Mouse (Mus musculus): ENCODE measurements around the gene Unc13d.

Unc13d gene

GRCm38 (mm10) chr11:116049610-116050009 is 28.2 kb downstream of the Unc13d start:
- DNase-seq (ENCODE audit: low spot score) = no peak

- no peak for DNase-seq (ENCODE audit: low spot score)
Measured at GRCm38 (mm10) chr11:116045173-116045572, 32.6 kb downstream of the Unc13d start.

GRCm38 (mm10) chr11:116043286-116043685 is 34.5 kb downstream of the Unc13d start:
- DNase-seq (ENCODE audit: low spot score) = no peak

GRCm38 (mm10) chr11:116042372-116043138 is 35.2 kb downstream of the Unc13d start:
- DNase-seq (ENCODE audit: low spot score) = no peak

GRCm38 (mm10) chr11:116041833-116042232 is 35.9 kb downstream of the Unc13d start:
- no peak for DNase-seq (ENCODE audit: low spot score)

- DNase-seq (ENCODE audit: low spot score) = no peak
Measured at GRCm38 (mm10) chr11:116040593-116040992, 37.2 kb downstream of the Unc13d start.

DNA sequence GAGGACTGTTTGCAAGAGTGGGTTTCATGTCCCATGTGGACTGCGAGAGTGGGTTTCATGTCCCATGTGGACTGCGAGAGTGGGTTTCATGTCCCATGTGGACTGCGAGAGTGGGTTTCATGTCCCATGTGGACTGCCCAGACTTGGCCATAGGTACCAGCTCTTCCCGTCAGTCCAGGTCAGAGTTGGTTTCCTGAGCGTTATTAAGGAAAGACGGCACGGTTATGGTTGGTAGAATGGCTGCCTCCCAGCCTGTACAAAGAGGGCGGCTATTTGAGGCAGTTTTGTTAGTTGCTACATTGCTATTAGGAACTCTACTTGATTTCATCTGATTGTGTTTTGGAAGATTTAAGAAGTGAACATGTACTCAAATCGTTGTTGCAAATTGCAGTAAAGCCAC is 39.9 kb downstream of the Unc13d start:
- no peak for DNase-seq (ENCODE audit: low spot score)

DNA sequence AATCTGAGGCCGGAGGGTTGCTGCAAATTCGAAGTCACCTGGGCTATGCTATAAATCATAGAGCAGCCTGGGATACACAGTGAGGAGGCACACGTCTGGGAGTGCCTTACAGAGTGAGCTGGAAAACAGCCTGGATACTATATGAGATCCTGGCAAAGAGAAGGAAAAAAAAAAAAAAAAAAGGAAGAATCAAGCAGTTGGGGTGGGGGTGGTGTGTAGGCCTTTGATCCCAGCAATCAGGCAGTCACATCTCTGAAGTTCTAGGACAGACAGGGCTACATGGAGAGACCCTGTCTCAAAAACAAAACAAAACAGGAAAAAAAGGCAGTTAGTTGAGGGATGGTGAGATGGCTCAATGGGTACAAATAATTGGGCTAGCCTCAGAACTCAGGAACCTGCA is 41.1 kb downstream of the Unc13d start:
- DNase-seq (ENCODE audit: low spot score) = no peak

- DNase-seq (ENCODE audit: low spot score) = no peak
Measured at GRCm38 (mm10) chr11:116034584-116034983, 43.2 kb downstream of the Unc13d start.

GRCm38 (mm10) chr11:116030898-116031845 is 46.6 kb downstream of the Unc13d start:
- DNase-seq (ENCODE audit: low spot score) = no peak

DNA sequence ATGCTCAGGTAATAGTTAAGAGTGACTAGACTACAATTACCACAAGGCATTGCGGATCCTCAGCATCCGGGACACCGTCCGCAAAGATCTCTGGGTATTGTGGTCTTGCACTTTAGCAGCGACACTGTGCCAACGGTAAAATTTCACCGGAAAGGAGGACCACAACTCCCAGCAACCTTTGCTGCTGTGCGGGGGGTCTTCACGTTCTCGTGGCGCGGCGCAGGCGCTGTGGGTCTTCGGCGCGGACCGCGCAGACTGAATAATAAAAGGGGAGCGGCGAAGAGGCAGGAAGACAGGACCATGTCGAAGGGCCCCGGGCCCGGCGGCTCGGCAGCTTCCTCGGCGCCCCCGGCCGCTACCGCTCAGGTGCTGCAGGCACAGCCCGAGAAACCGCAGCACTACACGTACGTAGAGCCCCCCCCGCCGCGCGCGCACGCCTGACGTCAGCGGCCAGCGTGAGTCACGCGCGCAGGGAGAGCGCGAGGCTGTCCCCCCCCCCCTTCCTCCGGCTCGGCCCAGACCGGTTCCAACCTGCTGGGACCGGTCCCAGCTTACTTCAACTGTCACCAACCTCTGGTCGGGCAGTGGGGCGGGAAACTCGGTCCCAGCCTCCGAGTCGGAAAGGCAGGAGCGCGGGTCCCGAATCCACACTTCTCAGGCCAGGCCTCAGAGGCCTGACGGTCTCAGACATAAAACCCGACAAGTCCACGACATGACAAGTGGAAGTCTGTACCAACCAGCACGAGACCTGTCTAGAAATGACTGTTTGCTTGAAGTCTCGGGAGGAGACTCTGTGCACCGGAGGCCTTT is 47.5 kb downstream of the Unc13d start, which contains the start of gene Unk:
Unk (plus strand) TSS at position 235 of the 810 bp plus-strand sequence.
- DNase-seq (ENCODE audit: low spot score) = peak; percentile 99

GRCm38 (mm10) chr11:116029086-116029865 is 48.5 kb downstream of the Unc13d start:
- DNase-seq (ENCODE audit: low spot score) = no peak

GRCm38 (mm10) chr11:116028177-116028865 is 49.4 kb downstream of the Unc13d start:
- DNase-seq (ENCODE audit: low spot score) = no peak

DNA sequence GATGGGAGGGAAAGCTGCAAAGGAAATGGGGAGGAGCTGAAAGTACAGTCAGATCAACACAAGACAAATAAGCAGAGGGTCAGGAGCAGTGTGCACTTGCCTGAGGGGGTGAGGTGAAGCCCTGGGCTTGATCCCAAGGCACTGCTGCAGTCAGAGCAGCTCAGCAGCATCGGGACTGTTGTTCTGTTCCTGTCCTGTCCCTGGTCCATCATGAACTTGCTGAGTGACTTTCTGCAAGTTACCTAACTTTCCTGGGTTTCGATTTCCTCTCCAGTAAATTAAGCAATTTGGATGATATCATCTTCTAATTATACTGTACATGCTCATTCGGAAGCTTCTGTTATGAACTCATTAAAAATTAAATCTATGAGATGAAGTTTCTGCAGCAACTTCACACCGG is 50.0 kb downstream of the Unc13d start, which contains the start of gene H3f3b:
H3f3b (minus strand) TSS at position 207 of the 400 bp plus-strand sequence.
- no peak for DNase-seq (ENCODE audit: low spot score)

DNA sequence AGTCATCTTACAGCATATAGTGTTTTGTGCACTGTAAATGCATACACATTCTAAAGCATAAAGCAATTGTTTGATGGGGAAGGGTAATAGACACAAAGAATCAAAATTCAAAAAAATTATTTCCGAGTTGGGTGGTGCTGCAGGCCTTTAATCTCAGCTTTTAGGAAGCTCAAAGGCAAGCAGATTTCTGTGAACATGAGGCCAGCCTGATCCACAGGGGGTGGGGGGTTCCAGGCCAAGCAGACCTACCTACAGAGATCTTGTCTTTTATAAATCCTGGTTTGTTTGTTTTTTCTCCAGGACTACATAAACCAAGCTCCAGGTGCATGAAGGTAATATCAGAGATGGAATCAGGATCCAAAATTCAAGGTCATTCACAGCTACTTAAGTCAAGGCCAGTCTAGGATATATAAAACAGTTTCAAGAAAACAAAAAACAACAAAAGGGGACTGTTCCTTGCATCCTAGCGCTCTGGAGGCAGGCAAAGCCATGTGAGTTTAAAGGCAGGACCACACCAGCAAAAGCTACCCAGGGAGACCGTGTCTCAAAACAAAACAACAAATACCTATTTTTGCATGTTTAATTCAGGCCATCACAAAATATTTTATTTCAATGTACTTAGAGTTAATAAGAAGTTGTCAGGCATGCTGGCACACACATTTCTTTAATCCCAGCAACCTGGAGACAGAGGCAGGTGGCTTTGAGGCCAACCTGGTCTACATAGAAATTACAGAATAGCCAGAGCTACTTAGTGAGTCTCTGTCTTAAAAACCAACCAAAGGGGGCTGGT is 52.5 kb downstream of the Unc13d start:
- DNase-seq (ENCODE audit: low spot score) = no peak

GRCm38 (mm10) chr11:116024356-116024808 is 53.4 kb downstream of the Unc13d start:
- peak; percentile 99 for DNase-seq (ENCODE audit: low spot score)

DNA sequence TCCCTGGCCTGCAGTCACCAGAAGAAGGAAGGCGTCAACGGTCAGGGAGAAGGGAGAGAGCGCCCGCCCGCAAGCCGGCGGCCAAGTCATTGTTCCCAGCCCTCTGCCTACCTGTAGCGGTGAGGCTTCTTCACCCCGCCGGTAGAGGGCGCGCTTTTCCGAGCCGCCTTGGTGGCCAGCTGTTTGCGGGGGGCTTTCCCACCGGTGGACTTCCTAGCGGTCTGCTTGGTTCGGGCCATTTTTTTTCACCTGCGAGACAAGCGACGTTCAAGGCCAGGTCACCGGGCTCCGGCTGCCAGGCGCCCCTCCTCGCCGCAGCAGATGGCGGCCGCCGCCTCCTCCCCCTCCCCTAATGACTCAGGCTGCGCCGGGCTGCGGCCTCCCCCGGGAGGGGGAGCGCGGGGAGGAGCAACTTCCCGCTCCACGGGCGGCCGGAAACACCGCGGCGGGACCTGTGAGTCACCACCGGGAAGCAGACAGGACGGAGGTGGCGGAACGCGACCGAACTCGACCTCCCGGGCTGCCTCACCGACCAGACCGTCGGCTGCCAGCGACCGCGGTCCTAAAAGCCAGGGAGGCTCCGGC is 53.9 kb downstream of the Unc13d start:
- peak; percentile 77 for DNase-seq (ENCODE audit: low spot score)

GRCm38 (mm10) chr11:116023074-116023770 is 54.5 kb downstream of the Unc13d start:
- DNase-seq (ENCODE audit: low spot score) = peak; percentile 53

Measured in retina, embryonic 14.5 days (tissue).